Mouse (Mus musculus) heart, embryonic 10.5 days (tissue): Measurements from ENCODE around the gene Alpk1. TPM values are rescaled to one million over a fixed set of nuclear protein-coding genes. Genes with fewer than 3 reads are reported as not detected.

Experiments
- DNase-seq: peaks from one replicate; pipeline ENCODE4 v3.0.0-alpha.2; 2017; ENCODE audit warnings: low spot score
- H3K27ac ChIP-seq: fragments of 300-500 bp; sonication (generic); 2 replicates; pipeline ENCODE4 v1.5.1; 2016; ENCODE audit warnings: mild to moderate bottlenecking
- H3K27me3 ChIP-seq: fragments of 300-500 bp; sonication (generic); 2 replicates; pipeline ENCODE4 v1.6.1; 2016; ENCODE audit warnings: mild to moderate bottlenecking; ENCODE audit not compliant: poor library complexity, insufficient read depth, severe bottlenecking
- H3K36me3 ChIP-seq: fragments of 300-500 bp; sonication (generic); 2 replicates; pipeline ENCODE4 v1.6.1; 2016; ENCODE audit warnings: mild to moderate bottlenecking, moderate library complexity
- H3K4me1 ChIP-seq: fragments of 300-500 bp; sonication (generic); 2 replicates; pipeline ENCODE4 v1.6.1; 2016; ENCODE audit warnings: mild to moderate bottlenecking
- H3K4me3 ChIP-seq: fragments of 300-500 bp; sonication (generic); 2 replicates; pipeline ENCODE4 v1.5.1; 2016; ENCODE audit warnings: mild to moderate bottlenecking, moderate library complexity
- H3K9me3 ChIP-seq: fragments of 300-500 bp; sonication (generic); 2 replicates; pipeline ENCODE4 v1.6.1; 2016; ENCODE audit warnings: mild to moderate bottlenecking, moderate library complexity
- WGBS: fragments of 180-500 bp; shearing (Covaris S2); methylation state at CpG from one replicate; pipeline ENCODE4 v1.1.7; 2016; 5-methylcytosine and 5-hydroxymethylcytosine counted together
- polyA plus RNA-seq: library from polyadenylated mRNA; unstranded; fragments of >200 nt; fragmentation: Nextera tagmentation; extraction: Ambion mirVana; gene quantifications from 2 replicates; pipeline ENCODE4 v1.2.1, GENCODE M21; 2016

Gene Alpk1
- polyA plus RNA-seq, 1 experiment from 2014 or later: 0.92 TPM

- WGBS: 10% methylated on average over 3 of the region's 3 CpGs
These were observed 145.4 kb downstream of the Alpk1 start for GRCm38 (mm10) chr3:127634984-127635349.

GRCm38 (mm10) chr3:127634101-127634983 is 146.0 kb downstream of the Alpk1 start:
- H3K27ac ChIP-seq: no peak overlapping the region
- under 1% methylated on average over 58 of the region's 58 CpGs for WGBS
- H3K4me1 ChIP-seq: peaks cover 25% of the 10 kb centered on the region
- peaks cover 99% of the 10 kb centered on the region for H3K27me3 ChIP-seq
- no peaks in the 10 kb centered on the region for H3K9me3 ChIP-seq
- H3K4me3 ChIP-seq: peak overlapping the region; percentile 61
- peak; percentile 89 for DNase-seq
- no peaks in the 10 kb centered on the region for H3K36me3 ChIP-seq

More at GRCm38 (mm10) chr3:127634984-127635349, 145.4 kb downstream of the Alpk1 start:
- peaks cover 99% of the 10 kb centered on the region for H3K27me3 ChIP-seq
- no peaks in the 10 kb centered on the region for H3K9me3 ChIP-seq
- H3K27ac ChIP-seq: no peak overlapping the region
- H3K36me3 ChIP-seq: no peaks in the 10 kb centered on the region
- peaks cover 31% of the 10 kb centered on the region for H3K4me1 ChIP-seq
- DNase-seq: no peak
- no peak overlapping the region for H3K4me3 ChIP-seq

- no peaks in the 10 kb centered on the region for H3K36me3 ChIP-seq
- H3K27me3 ChIP-seq: peaks cover 98% of the 10 kb centered on the region
- peak; percentile 76 for DNase-seq
- H3K27ac ChIP-seq: no peak within 1 kb of the TSS
- H3K4me3 ChIP-seq: peak within 1 kb of the TSS; percentile 61
- WGBS: under 1% methylated on average over 92 of the region's 92 CpGs
- H3K9me3 ChIP-seq: no peaks in the 10 kb centered on the region
- peaks cover 26% of the 10 kb centered on the region for H3K4me1 ChIP-seq
These were observed 147.0 kb downstream of the Alpk1 start, which contains the start of gene Neurog2 for GRCm38 (mm10) chr3:127633080-127634032. TSS of gene Neurog2 (plus strand) at chr3:127633135.

- Histone ChIP-seq H3K36me3 (no peaks in the 10 kb centered on the region), H3K4me1 (peaks cover 32% of the 10 kb centered on the region), H3K4me3 (peak overlapping the region; percentile 61), H3K9me3 (no peaks in the 10 kb centered on the region), H3K27ac (no peak overlapping the region), H3K27me3 (peaks cover 98% of the 10 kb centered on the region)
- no peak for DNase-seq
- under 1% methylated on average over 31 of the region's 32 CpGs for WGBS
These were observed 147.8 kb downstream of the Alpk1 start for GRCm38 (mm10) chr3:127632531-127632930.

GRCm38 (mm10) chr3:127631582-127631981 is 148.7 kb downstream of the Alpk1 start:
- Histone ChIP-seq H3K36me3 (no peaks in the 10 kb centered on the region), H3K27me3 (peaks cover 98% of the 10 kb centered on the region), H3K4me3 (no peak overlapping the region), H3K4me1 (peaks cover 34% of the 10 kb centered on the region), H3K9me3 (no peaks in the 10 kb centered on the region), H3K27ac (no peak overlapping the region)
- WGBS: 1% methylated on average over 10 of the region's 10 CpGs
- DNase-seq: no peak

- 5% methylated on average over 17 of the region's 17 CpGs for WGBS
- no peak overlapping the region for H3K27ac ChIP-seq
- H3K27me3 ChIP-seq: peaks cover 98% of the 10 kb centered on the region
- no peak for DNase-seq
- no peaks in the 10 kb centered on the region for H3K36me3 ChIP-seq
- no peak overlapping the region for H3K4me3 ChIP-seq
- H3K9me3 ChIP-seq: no peaks in the 10 kb centered on the region
- H3K4me1 ChIP-seq: peaks cover 34% of the 10 kb centered on the region
These were observed 149.5 kb downstream of the Alpk1 start for GRCm38 (mm10) chr3:127630735-127631372.

GRCm38 (mm10) chr3:127630190-127630589 is 150.1 kb downstream of the Alpk1 start:
- Histone ChIP-seq H3K4me1 (peaks cover 40% of the 10 kb centered on the region), H3K36me3 (no peaks in the 10 kb centered on the region), H3K27me3 (peaks cover 98% of the 10 kb centered on the region), H3K27ac (no peak overlapping the region), H3K9me3 (no peaks in the 10 kb centered on the region), H3K4me3 (no peak overlapping the region)
- no peak for DNase-seq
- WGBS: 7% methylated on average over 1 of the region's 1 CpGs

- 1% methylated on average over 37 of the region's 37 CpGs for WGBS
These were observed 151.8 kb downstream of the Alpk1 start for GRCm38 (mm10) chr3:127628311-127629184.

GRCm38 (mm10) chr3:127627956-127628310 is 152.4 kb downstream of the Alpk1 start:
- Histone ChIP-seq H3K9me3 (no peaks in the 10 kb centered on the region), H3K4me1 (peaks cover 22% of the 10 kb centered on the region), H3K4me3 (peak overlapping the region; percentile 23), H3K27me3 (peaks cover 96% of the 10 kb centered on the region), H3K36me3 (no peaks in the 10 kb centered on the region), H3K27ac (no peak overlapping the region)
- no peak for DNase-seq
- WGBS: under 1% methylated on average over 9 of the region's 9 CpGs

More at GRCm38 (mm10) chr3:127628311-127629184, 151.8 kb downstream of the Alpk1 start:
- H3K27me3 ChIP-seq: peaks cover 96% of the 10 kb centered on the region
- peaks cover 29% of the 10 kb centered on the region for H3K4me1 ChIP-seq
- H3K4me3 ChIP-seq: 0 out of 2 replicates have a peak overlapping the region, but pooled peaks have one; percentile 19
- no peak overlapping the region for H3K27ac ChIP-seq
- no peak for DNase-seq
- no peaks in the 10 kb centered on the region for H3K9me3 ChIP-seq
- H3K36me3 ChIP-seq: no peaks in the 10 kb centered on the region

- WGBS: 1% methylated on average over 28 of the region's 28 CpGs
- H3K9me3 ChIP-seq: no peaks in the 10 kb centered on the region
- no peaks in the 10 kb centered on the region for H3K36me3 ChIP-seq
- no peak for DNase-seq
- peaks cover 92% of the 10 kb centered on the region for H3K27me3 ChIP-seq
- no peak overlapping the region for H3K27ac ChIP-seq
- H3K4me3 ChIP-seq: peak overlapping the region; percentile 23
- peaks cover 17% of the 10 kb centered on the region for H3K4me1 ChIP-seq
These were observed 153.0 kb downstream of the Alpk1 start for GRCm38 (mm10) chr3:127627151-127627955.

GRCm38 (mm10) chr3:127626524-127626923 is 153.8 kb downstream of the Alpk1 start:
- H3K36me3 ChIP-seq: no peaks in the 10 kb centered on the region
- no peaks in the 10 kb centered on the region for H3K9me3 ChIP-seq
- 11% methylated on average over 3 of the region's 3 CpGs for WGBS
- no peak overlapping the region for H3K4me3 ChIP-seq
- H3K27me3 ChIP-seq: peaks cover 83% of the 10 kb centered on the region
- no peak overlapping the region for H3K27ac ChIP-seq
- peaks cover 14% of the 10 kb centered on the region; the same call in 1 of the 2 replicates for H3K4me1 ChIP-seq
- no peak for DNase-seq
